Mouse (Mus musculus) MEL (cell line): ENCODE data around the gene Fars2. TPM values are rescaled to one million over a fixed set of nuclear protein-coding genes. Genes with fewer than 3 reads are reported as not detected.
A peak's percentile ranks its signal among the peaks of the same experiment; 100 is the strongest.

ENCODE experiments used
- DNase-seq: peaks from one replicate; pipeline ENCODE4 v3.0.0; 2011; ENCODE audit warnings: low read depth, low spot score
- H3K27ac ChIP-seq: 2 replicates; pipeline ENCODE4 v1.5.1; 2012; ENCODE audit warnings: low read depth, mild to moderate bottlenecking, control low read depth, low read length, moderate library complexity; ENCODE audit not compliant: control insufficient read depth
- H3K27me3 ChIP-seq, 2 experiments: fragments of 150-350 bp in 1 of 2; sonication (generic) in 1 of 2; 2 replicates each; pipeline ENCODE4 v1.6.1; 2012; ENCODE audit warnings: low read length in 2 of 2, mild to moderate bottlenecking in 2 of 2, improper control_type of control experiment in 1 of 2, moderate library complexity in 1 of 2; ENCODE audit not compliant: insufficient read depth in 2 of 2, control insufficient read depth in 1 of 2
- H3K36me3 ChIP-seq, 2 experiments: 2 replicates each; pipeline ENCODE4 v1.6.1; 2012 to 2014; ENCODE audit warnings: low read length in 2 of 2, improper control_type of control experiment in 1 of 2, inconsistent platforms in 1 of 2, mild to moderate bottlenecking in 1 of 2; ENCODE audit not compliant: insufficient read depth in 2 of 2, control insufficient read depth in 1 of 2
- H3K4me1 ChIP-seq, 2 experiments: fragments of 150-350 bp in 1 of 2; sonication (generic) in 1 of 2; 2 replicates each; pipeline ENCODE4 v1.6.1; 2012; ENCODE audit warnings: low read length in 2 of 2, improper control_type of control experiment in 1 of 2, mild to moderate bottlenecking in 1 of 2; ENCODE audit not compliant: insufficient read depth in 2 of 2, control insufficient read depth in 1 of 2
- H3K4me3 ChIP-seq, 2 experiments: fragments of 150-350 bp in 1 of 2; sonication (generic) in 1 of 2; 2 replicates each; pipeline ENCODE4 v1.5.1; 2012; ENCODE audit warnings: low read depth in 2 of 2, low read length in 2 of 2, mild to moderate bottlenecking in 2 of 2, moderate library complexity in 2 of 2, control low read depth in 1 of 2, improper control_type of control experiment in 1 of 2; ENCODE audit not compliant: control insufficient read depth in 1 of 2, insufficient read depth in 1 of 2
- H3K79me2 ChIP-seq: 2 replicates; pipeline ENCODE4 v1.6.1; 2012; ENCODE audit warnings: mild to moderate bottlenecking, low read length, moderate library complexity; ENCODE audit not compliant: control insufficient read depth, poor library complexity, insufficient read depth
- H3K9ac ChIP-seq: 2 replicates; pipeline ENCODE4 v1.6.1; 2012; ENCODE audit warnings: low read depth, mild to moderate bottlenecking, control low read depth, low read length, moderate library complexity; ENCODE audit not compliant: control insufficient read depth, poor library complexity, severe bottlenecking
- H3K9me3 ChIP-seq: fragments of 150-350 bp; sonication (generic); replicated peaks from 2 replicates; pipeline ENCODE4 v1.6.1; 2012; ENCODE audit warnings: mild to moderate bottlenecking, low read length, improper control_type of control experiment, moderate library complexity; ENCODE audit not compliant: insufficient read depth
- BHLHE40 ChIP-seq: IDR thresholded peaks from 2 replicates; pipeline ENCODE4 v1.6.1; 2012; ENCODE audit warnings: low read depth, mild to moderate bottlenecking, inconsistent platforms, low read length, improper control_type of control experiment, borderline replicate concordance
- CHD1 ChIP-seq: IDR thresholded peaks from 2 replicates; pipeline ENCODE4 v1.6.1; 2012; ENCODE audit warnings: low read depth, mild to moderate bottlenecking, inconsistent platforms, low read length, improper control_type of control experiment
- ELF1 ChIP-seq: IDR thresholded peaks from 2 replicates; pipeline ENCODE4 v1.6.1; 2014; ENCODE audit warnings: low read depth, mild to moderate bottlenecking, inconsistent platforms, low read length, improper control_type of control experiment, moderate library complexity
- EP300 ChIP-seq, 2 experiments: IDR thresholded peaks; 2 replicates each; pipeline ENCODE4 v1.6.1; 2011; ENCODE audit warnings: improper control_type of control experiment in 2 of 2, low read length in 2 of 2, low read depth in 1 of 2, mild to moderate bottlenecking in 1 of 2
- ETS1 ChIP-seq: IDR thresholded peaks from 2 replicates; pipeline ENCODE4 v1.6.1; 2012; ENCODE audit warnings: low read depth, mild to moderate bottlenecking, inconsistent platforms, low read length, improper control_type of control experiment, moderate library complexity
- GATA1 ChIP-seq: IDR thresholded peaks from 2 replicates; pipeline ENCODE4 v1.6.1; 2011; ENCODE audit warnings: low read depth, low read length, improper control_type of control experiment
- HCFC1 ChIP-seq: IDR thresholded peaks from 2 replicates; pipeline ENCODE4 v1.6.1; 2012; ENCODE audit warnings: low read depth, mild to moderate bottlenecking, inconsistent platforms, low read length, improper control_type of control experiment, moderate library complexity
- MYC ChIP-seq: IDR thresholded peaks from 2 replicates; pipeline ENCODE4 v1.6.1; 2011; ENCODE audit warnings: low read depth, mild to moderate bottlenecking, low read length, improper control_type of control experiment, moderate library complexity
- POLR2A ChIP-seq, 2 experiments: IDR thresholded peaks; 2 replicates each; pipeline ENCODE4 v1.6.1; 2011 to 2012; ENCODE audit warnings: low read length in 2 of 2, mild to moderate bottlenecking in 2 of 2, control low read depth in 1 of 2, improper control_type of control experiment in 1 of 2, low read depth in 1 of 2, moderate library complexity in 1 of 2; ENCODE audit not compliant: control insufficient read depth in 1 of 2, insufficient read depth in 1 of 2, poor library complexity in 1 of 2
- POLR2AphosphoS2 ChIP-seq: IDR thresholded peaks from 2 replicates; pipeline ENCODE4 v1.6.1; 2011; ENCODE audit warnings: low read length, improper control_type of control experiment
- POLR2AphosphoS5 ChIP-seq: IDR thresholded peaks from 2 replicates; pipeline ENCODE4 v1.6.1; 2012; ENCODE audit warnings: low read depth, borderline replicate concordance, mild to moderate bottlenecking, inconsistent platforms, low read length, moderate library complexity, mixed read lengths
- RAD21 ChIP-seq: IDR thresholded peaks from 2 replicates; pipeline ENCODE4 v1.6.1; 2011; ENCODE audit warnings: mild to moderate bottlenecking, low read depth, low read length, improper control_type of control experiment
- TAL1 ChIP-seq: IDR thresholded peaks from 2 replicates; pipeline ENCODE4 v1.6.1; 2012; ENCODE audit warnings: mild to moderate bottlenecking, inconsistent platforms, low read length, moderate library complexity, mixed read lengths
- TCF12 ChIP-seq: IDR thresholded peaks from 2 replicates; pipeline ENCODE4 v1.6.1; 2014; ENCODE audit warnings: low read depth, mild to moderate bottlenecking, inconsistent platforms, low read length, improper control_type of control experiment, moderate library complexity
- USF1 ChIP-seq: IDR thresholded peaks from 2 replicates; pipeline ENCODE4 v1.6.1; 2014; ENCODE audit warnings: low read depth, mild to moderate bottlenecking, inconsistent platforms, low read length, improper control_type of control experiment, moderate library complexity
- ZMIZ1 ChIP-seq: IDR thresholded peaks from 2 replicates; pipeline ENCODE4 v1.6.1; 2012; ENCODE audit warnings: low read depth, mild to moderate bottlenecking, inconsistent platforms, low read length, improper control_type of control experiment, moderate library complexity
- polyA plus RNA-seq, 2 experiments: library from polyadenylated mRNA; stranded (reverse) in 1 of 2; unstranded in 1 of 2; fragments of >175 nt in 1 of 2; fragments of >200 nt in 1 of 2; gene quantifications; 2 replicates each; pipeline versions ENCODE4 v1.2.1 to v1.2.4; 2012; ENCODE audit warnings: low replicate concordance in 2 of 2, low read depth in 1 of 2; ENCODE audit not compliant: insufficient read length in 2 of 2, insufficient read depth in 1 of 2, missing spikeins in 1 of 2
- total RNA-seq: library from RNA; depleted of rRNA; stranded (reverse); fragments of 300-350 nt; gene quantifications from 2 replicates; pipeline ENCODE4 v1.2.3, GENCODE M21; 2012

Gene Fars2
- total and polyA plus RNA-seq, 3 experiments: 32.6 to 39.2 TPM; not detected in 1

- no peaks in the 10 kb centered on the region for H3K79me2 ChIP-seq
- H3K27me3 ChIP-seq: no peaks in the 10 kb centered on the region
- no peak for DNase-seq
- H3K27ac ChIP-seq: no peak overlapping the region
- H3K4me1 ChIP-seq: peaks cover 3 to 6% of the 10 kb centered on the region in 2 experiments; a peak in 2 of 4 replicates
- no peak overlapping the region for H3K9ac ChIP-seq
- TF ChIP-seq TAL1 (peak; percentile 46), POLR2AphosphoS2 (no peak), BHLHE40 (no peak), TCF12 (peak; percentile 53; the same call in 1 of the 2 replicates), GATA1 (0 out of 2 replicates have a peak, but pooled peaks have one; percentile 27), EP300 (IDR thresholded peaks at IDR 0.05; ENCODE audit: low read depth in 1 of 2, low read length in 2 of 2) (peak; percentile 46 to 52)
- H3K9me3 ChIP-seq: no peaks in the 10 kb centered on the region
- H3K36me3 ChIP-seq: peaks cover 2 to 8% of the 10 kb centered on the region in 2 experiments; a peak in 2 of 4 replicates
- H3K4me3 ChIP-seq: no peak overlapping the region
Observed at GRCm38 (mm10) chr13:36156340-36156931, 39.2 kb downstream of the Fars2 start.

DNA sequence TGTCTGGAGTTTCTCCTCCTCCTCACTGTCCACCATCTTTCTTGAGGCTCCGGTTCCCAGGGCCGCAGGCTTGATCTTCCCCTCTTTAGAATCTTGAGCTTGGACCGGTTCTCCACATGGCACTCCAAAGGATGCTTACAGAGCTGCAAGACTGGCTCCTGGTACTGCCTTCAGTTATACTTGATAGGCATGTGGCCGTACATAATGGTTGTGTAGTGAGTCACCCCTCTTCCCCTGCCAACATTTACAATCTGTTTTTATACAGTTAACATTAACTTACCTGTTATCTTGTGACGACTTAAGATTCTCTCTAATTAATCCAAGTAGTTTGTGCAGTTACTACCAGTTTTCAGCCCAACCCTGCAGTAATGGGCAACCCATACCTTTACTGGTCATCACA, 46.2 kb downstream of the Fars2 start:
- no peak for TF ChIP-seq POLR2A (IDR thresholded peaks at IDR 0.05; ENCODE audit: control insufficient read depth in 1 of 2, insufficient read depth in 1 of 2, low read depth in 1 of 2, low read length in 2 of 2, poor library complexity in 1 of 2)
- TF ChIP-seq POLR2AphosphoS2: no peak
- TF ChIP-seq HCFC1: no peak
- no peak for TF ChIP-seq USF1
- TF ChIP-seq MYC: no peak
- no peak for TF ChIP-seq CHD1
- TF ChIP-seq ZMIZ1: no peak
- no peak for TF ChIP-seq TAL1
- TF ChIP-seq RAD21: no peak
- no peak for TF ChIP-seq ELF1
- no peak for TF ChIP-seq ETS1
- no peak for TF ChIP-seq TCF12
- TF ChIP-seq POLR2AphosphoS5: no peak
- Histone ChIP-seq H3K4me1 (no peaks in the 10 kb centered on the region), H3K27ac (no peak overlapping the region), H3K36me3 (no peaks in the 10 kb centered on the region; a peak in 2 of 4 replicates), H3K9ac (no peak overlapping the region), H3K79me2 (no peaks in the 10 kb centered on the region), H3K9me3 (no peaks in the 10 kb centered on the region), H3K27me3 (no peaks in the 10 kb centered on the region), H3K4me3 (no peak overlapping the region)
- DNase-seq: no peak
